Mouse (Mus musculus) cerebellum, adult 2 months (tissue): Measurements from ENCODE around the gene 4930519G04Rik.

Source experiments
- CTCF ChIP-seq: fragments of 200-500 bp; IDR thresholded peaks from 2 replicates; pipeline ENCODE4 v1.5.1; 2011; ENCODE audit warnings: low read depth, mild to moderate bottlenecking, control low read depth, low read length, moderate library complexity, borderline replicate concordance; ENCODE audit not compliant: insufficient read depth
- POLR2A ChIP-seq: fragments of 200-500 bp; IDR thresholded peaks from 2 replicates; pipeline ENCODE4 v1.6.1; 2011; ENCODE audit warnings: low read length, control low read depth, borderline replicate concordance; ENCODE audit not compliant: insufficient read depth

DNA sequence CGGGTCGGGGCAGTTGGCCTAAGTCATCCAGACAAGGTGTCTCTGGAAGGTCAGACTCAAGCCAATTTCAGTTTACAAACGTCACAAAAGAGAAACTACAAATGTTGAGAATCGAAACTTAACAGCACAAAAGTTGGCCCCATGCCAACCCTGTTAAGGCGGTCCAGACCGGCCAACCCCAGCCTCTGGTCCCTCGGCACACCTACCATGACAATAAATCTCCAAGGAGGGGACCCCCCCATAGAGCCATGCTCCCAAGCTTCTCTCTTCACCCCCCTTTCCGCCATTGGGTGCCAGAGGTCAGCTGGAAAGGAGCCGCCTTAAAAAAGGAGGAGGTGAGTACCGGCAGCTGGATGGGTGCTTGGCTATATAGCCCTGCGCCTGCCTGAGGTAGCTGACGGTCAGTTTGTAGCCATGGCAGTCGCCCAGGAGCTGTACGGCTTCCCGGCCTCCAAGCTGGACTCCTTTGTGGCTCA lies 69.6 kb downstream of the 4930519G04Rik start, which contains the start of gene Oasl1:
- no peak for TF ChIP-seq POLR2A
- TF ChIP-seq CTCF = no peak
